Mouse (Mus musculus) cerebral cortex, adult 2 months (tissue): Measurements from ENCODE around the gene Slc12a8.

Source experiments
- WGBS: fragments of 180-500 bp; shearing (Covaris S2); methylation state at CpG from one replicate; pipeline ENCODE4 v1.1.7; 2018; 5-methylcytosine and 5-hydroxymethylcytosine counted together

Gene Slc12a8

GRCm38 (mm10) chr16:33516807-33517565, at the start of gene Slc12a8:
Gene Slc12a8, plus strand, starts transcription at chr16:33517328.
- WGBS, result 4% methylated on average over 27 of the region's 27 CpGs

GRCm38 (mm10) chr16:33467451-33467850, 49.7 kb upstream of the Slc12a8 start:
- 60% methylated on average over 6 of the region's 6 CpGs for WGBS

- WGBS, result 94% methylated on average over 6 of the region's 6 CpGs
Measured at GRCm38 (mm10) chr16:33474381-33474780, 42.7 kb upstream of the Slc12a8 start.

- WGBS, result 95% methylated on average over 2 of the region's 2 CpGs
Measured at GRCm38 (mm10) chr16:33481148-33481547, 36.0 kb upstream of the Slc12a8 start.

GRCm38 (mm10) chr16:33482309-33482708, 34.8 kb upstream of the Slc12a8 start:
- WGBS, result 96% methylated on average over 3 of the region's 3 CpGs

- WGBS, result 76% methylated on average over 4 of the region's 4 CpGs
Measured at GRCm38 (mm10) chr16:33487709-33488108, 29.4 kb upstream of the Slc12a8 start.

GRCm38 (mm10) chr16:33494374-33494773, 22.8 kb upstream of the Slc12a8 start:
- WGBS, result 95% methylated on average over 4 of the region's 4 CpGs

GRCm38 (mm10) chr16:33508082-33508481, 9.0 kb upstream of the Slc12a8 start:
- WGBS, result 88% methylated on average over 4 of the region's 4 CpGs

- WGBS, result 96% methylated on average over 2 of the region's 2 CpGs
Measured at GRCm38 (mm10) chr16:33509231-33509630, 7.9 kb upstream of the Slc12a8 start.

GRCm38 (mm10) chr16:33510856-33511255, 6.3 kb upstream of the Slc12a8 start:
- 94% methylated on average over 4 of the region's 4 CpGs for WGBS

GRCm38 (mm10) chr16:33512555-33512954, 4.6 kb upstream of the Slc12a8 start:
- WGBS, result 81% methylated on average over 6 of the region's 6 CpGs

- WGBS, result 35% methylated on average over 4 of the region's 4 CpGs
Measured at GRCm38 (mm10) chr16:33517627-33518026, 499 bp downstream of the Slc12a8 start.

GRCm38 (mm10) chr16:33518236-33518635, 1.1 kb downstream of the Slc12a8 start:
- WGBS, result 71% methylated on average over 7 of the region's 7 CpGs

- 54% methylated on average over 6 of the region's 6 CpGs for WGBS
Measured at GRCm38 (mm10) chr16:33519916-33520568, 2.9 kb downstream of the Slc12a8 start.

- 77% methylated on average over 4 of the region's 4 CpGs for WGBS
Measured at GRCm38 (mm10) chr16:33522516-33522915, 5.4 kb downstream of the Slc12a8 start.

- 71% methylated on average over 10 of the region's 10 CpGs for WGBS
Measured at GRCm38 (mm10) chr16:33523571-33523970, 6.4 kb downstream of the Slc12a8 start.

- 62% methylated on average over 11 of the region's 11 CpGs for WGBS
Measured at GRCm38 (mm10) chr16:33529502-33530454, 12.7 kb downstream of the Slc12a8 start.

- 81% methylated on average over 8 of the region's 8 CpGs for WGBS
Measured at GRCm38 (mm10) chr16:33531184-33531583, 14.1 kb downstream of the Slc12a8 start.

- 87% methylated on average over 8 of the region's 8 CpGs for WGBS
Measured at GRCm38 (mm10) chr16:33536456-33536855, 19.3 kb downstream of the Slc12a8 start.

GRCm38 (mm10) chr16:33537499-33538225, 20.5 kb downstream of the Slc12a8 start:
- WGBS, result 78% methylated on average over 21 of the region's 21 CpGs

- WGBS, result 93% methylated on average over 2 of the region's 2 CpGs
Measured at GRCm38 (mm10) chr16:33544346-33544745, 27.2 kb downstream of the Slc12a8 start.
